Mouse (Mus musculus): ENCODE data around the gene Hook2. TPM values are rescaled to one million over a fixed set of nuclear protein-coding genes. Genes with fewer than 3 reads are reported as not detected.

The Hook2 gene
- polyA plus RNA-seq, 1 experiment from 2014 or later = 18.7 TPM

DNA sequence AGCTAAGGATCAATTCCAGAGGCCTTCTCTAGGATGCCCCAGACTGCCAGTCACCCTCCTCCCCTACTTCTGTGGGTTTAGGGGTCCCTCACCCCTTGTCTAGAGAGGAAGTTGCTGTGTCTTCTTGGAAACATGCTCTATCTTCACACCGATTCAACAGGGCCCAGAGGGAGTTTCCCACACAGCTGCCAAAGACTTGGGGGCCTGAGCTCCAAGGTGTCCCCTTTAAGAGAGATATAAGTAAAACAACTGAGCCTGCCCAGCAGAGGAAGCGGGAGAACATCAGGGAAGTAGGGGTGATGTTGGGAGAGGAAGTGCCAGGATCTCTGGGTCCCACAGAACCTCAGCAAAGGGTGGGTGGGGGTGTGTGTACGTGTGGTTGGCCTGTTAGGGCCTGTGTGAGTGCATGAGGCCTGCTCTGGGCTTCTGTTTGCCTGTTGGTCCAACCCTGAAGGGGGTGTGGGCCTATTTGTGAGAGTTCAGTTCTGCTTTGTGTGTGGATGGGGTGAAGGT is 7.8 kb upstream of the Hook2 start:
- 73% methylated on average over 3 of the region's 3 CpGs for WGBS
- Histone ChIP-seq H3K9ac (ENCODE audit: low read depth, low read length) (no peak overlapping the region), H3K4me2 (replicated peaks; ENCODE audit: low read depth, low read length) (no peak overlapping the region), H3K36me3 (ENCODE audit: control insufficient read depth, insufficient read depth, low read length) (no peaks in the 10 kb centered on the region), H3K9me3 (ENCODE audit: control insufficient read depth, low read length) (no peaks in the 10 kb centered on the region), H3K27ac (ENCODE audit: low read depth, low read length) (no peak overlapping the region), H3K27me3 (ENCODE audit: control insufficient read depth, insufficient read depth, low read length) (no peaks in the 10 kb centered on the region), H3K4me1 (ENCODE audit: control insufficient read depth, insufficient read depth, low read length) (peaks cover 63% of the 10 kb centered on the region), H3K4me3 (ENCODE audit: low read length) (no peak overlapping the region)
- no peak for ATAC-seq (ENCODE audit: low FRiP score, low TSS enrichment)

DNA sequence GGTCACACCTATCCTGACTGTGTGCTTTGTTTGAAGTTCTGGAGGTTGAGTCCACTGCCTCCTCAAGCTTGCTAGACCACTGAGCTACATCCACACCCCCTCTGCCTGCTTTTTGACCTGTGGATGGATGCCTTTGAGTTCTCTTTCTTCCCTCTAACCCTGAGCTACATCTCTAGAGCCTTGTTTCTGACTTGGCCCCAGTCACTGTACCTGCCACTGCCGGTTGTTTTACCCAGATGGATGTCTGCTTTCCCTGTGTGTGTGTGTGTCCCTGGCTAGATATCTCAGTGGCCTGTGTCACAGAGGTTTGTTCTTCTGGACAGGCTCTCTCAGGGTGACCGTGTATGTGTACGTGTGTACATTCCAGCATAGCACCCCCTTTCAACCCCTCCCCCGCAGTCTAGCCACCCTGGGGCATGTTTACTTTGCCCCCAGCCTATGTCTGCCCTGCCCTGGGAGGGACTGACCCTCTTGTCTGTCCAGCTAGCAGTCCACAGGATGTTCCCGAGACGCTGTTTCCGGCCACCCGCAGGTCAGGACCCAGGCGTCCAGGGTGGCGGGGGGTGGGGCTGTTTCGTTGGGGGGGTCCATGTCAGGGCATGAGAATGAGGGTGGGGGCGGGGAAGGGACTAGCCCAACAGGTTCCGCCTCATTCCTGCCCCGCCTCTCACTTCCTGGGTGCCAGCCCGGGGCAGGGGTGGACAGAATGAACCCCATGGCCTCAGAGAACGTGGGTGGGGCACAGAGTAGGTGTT is 5.9 kb upstream of the Hook2 start:
- WGBS = 3% methylated on average over 15 of the region's 16 CpGs

DNA sequence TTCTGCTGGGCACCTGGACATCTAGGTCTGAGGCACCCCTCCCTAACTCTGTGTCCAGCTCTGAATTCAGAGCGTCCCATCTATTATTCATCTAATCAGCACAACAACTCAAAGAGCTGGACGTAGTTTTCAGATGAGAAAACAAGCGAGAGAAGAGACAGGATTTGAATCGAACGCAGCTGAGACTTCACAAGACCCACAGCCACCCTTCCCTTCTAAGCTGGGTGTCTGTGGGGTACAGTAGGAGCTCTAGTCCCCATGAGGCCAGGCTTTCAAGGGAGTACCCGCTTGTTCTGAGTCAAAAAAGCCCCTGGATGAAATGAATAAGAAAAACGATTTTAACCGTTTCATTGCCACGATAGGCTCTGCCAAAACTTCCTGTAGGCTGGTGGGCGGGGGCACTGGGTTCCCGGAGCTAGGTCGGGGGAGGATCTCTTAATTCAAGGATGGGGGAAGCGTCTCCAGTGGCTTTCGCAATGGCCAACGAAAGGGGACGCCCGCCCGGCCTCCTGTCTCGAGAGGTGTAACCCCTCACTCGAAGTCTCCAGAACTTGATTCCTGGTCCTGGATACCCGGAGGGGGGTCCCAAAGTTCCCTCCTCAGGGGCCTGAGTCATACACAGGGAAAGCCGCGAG is 5.2 kb upstream of the Hook2 start:
- H3K9me3 ChIP-seq (ENCODE audit: control insufficient read depth, low read length) = no peaks in the 10 kb centered on the region
- H3K9ac ChIP-seq (ENCODE audit: low read depth, low read length) = peak overlapping the region; percentile 58
- peak overlapping the region; percentile 96 for H3K4me2 ChIP-seq (replicated peaks; ENCODE audit: low read depth, low read length)
- no peaks in the 10 kb centered on the region for H3K36me3 ChIP-seq (ENCODE audit: control insufficient read depth, insufficient read depth, low read length)
- no peak; the same call in 1 of the 2 replicates for ATAC-seq (ENCODE audit: low FRiP score, low TSS enrichment)
- H3K27ac ChIP-seq (ENCODE audit: low read depth, low read length) = peak overlapping the region; percentile 74; the same call in 1 of the 2 replicates
- under 1% methylated on average over 23 of the region's 23 CpGs for WGBS
- H3K4me3 ChIP-seq (ENCODE audit: low read length) = peak overlapping the region; percentile 48
- no peaks in the 10 kb centered on the region for H3K27me3 ChIP-seq (ENCODE audit: control insufficient read depth, insufficient read depth, low read length)
- peaks cover 53% of the 10 kb centered on the region for H3K4me1 ChIP-seq (ENCODE audit: control insufficient read depth, insufficient read depth, low read length)

More for the DNA sequence above, 5.9 kb upstream of the Hook2 start:
- no peaks in the 10 kb centered on the region for H3K27me3 ChIP-seq (ENCODE audit: control insufficient read depth, insufficient read depth, low read length)
- no peaks in the 10 kb centered on the region for H3K9me3 ChIP-seq (ENCODE audit: control insufficient read depth, low read length)
- peak overlapping the region; percentile 74; the same call in 1 of the 2 replicates for H3K27ac ChIP-seq (ENCODE audit: low read depth, low read length)
- peak overlapping the region; percentile 48 for H3K4me3 ChIP-seq (ENCODE audit: low read length)
- H3K4me2 ChIP-seq (replicated peaks; ENCODE audit: low read depth, low read length) = peak overlapping the region; percentile 96
- H3K9ac ChIP-seq (ENCODE audit: low read depth, low read length) = peak overlapping the region; percentile 58; the same call in 1 of the 2 replicates
- peaks cover 52% of the 10 kb centered on the region for H3K4me1 ChIP-seq (ENCODE audit: control insufficient read depth, insufficient read depth, low read length)
- no peak for ATAC-seq (ENCODE audit: low FRiP score, low TSS enrichment)
- H3K36me3 ChIP-seq (ENCODE audit: control insufficient read depth, insufficient read depth, low read length) = no peaks in the 10 kb centered on the region

DNA sequence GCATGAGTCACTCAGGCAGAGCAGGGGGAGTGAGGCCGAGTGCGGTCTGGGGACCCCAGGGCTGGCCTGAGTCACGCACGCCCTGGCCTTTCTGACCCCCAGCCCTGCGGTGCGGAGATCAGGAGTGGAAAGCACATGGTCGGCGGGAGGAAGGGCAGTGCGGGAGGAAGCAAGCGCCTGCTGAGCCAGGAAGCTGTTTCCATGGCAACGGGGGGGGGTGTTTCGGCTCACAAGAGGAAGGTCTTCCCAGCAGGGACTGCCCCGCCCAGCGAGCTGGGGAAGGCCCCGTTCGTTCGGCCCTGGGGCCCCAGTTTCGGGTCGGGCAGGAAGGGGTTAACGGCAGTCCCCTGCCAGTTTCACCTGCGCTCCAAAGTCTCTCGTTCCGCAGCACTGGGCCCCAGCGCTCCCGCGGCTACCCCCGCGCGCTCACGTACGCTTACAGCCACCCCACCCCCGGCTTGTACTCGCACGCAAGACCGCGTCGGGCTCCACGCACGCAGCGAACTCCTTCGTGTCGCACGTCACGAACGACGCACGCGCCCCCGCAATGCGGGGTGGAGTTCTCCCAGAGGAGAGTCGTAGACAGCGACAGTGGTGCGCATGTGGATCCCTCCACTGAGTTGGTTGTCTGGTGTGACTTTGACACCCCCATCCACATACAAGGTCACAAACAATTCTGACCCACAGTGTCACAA is 4.6 kb upstream of the Hook2 start:
- H3K4me2 ChIP-seq (replicated peaks; ENCODE audit: low read depth, low read length) = peak overlapping the region; percentile 96
- ATAC-seq (ENCODE audit: low FRiP score, low TSS enrichment) = peak; percentile 46
- no peaks in the 10 kb centered on the region for H3K36me3 ChIP-seq (ENCODE audit: control insufficient read depth, insufficient read depth, low read length)
- H3K4me1 ChIP-seq (ENCODE audit: control insufficient read depth, insufficient read depth, low read length) = peaks cover 47% of the 10 kb centered on the region
- under 1% methylated on average over 52 of the region's 53 CpGs for WGBS
- peak overlapping the region; percentile 58 for H3K9ac ChIP-seq (ENCODE audit: low read depth, low read length)
- H3K27me3 ChIP-seq (ENCODE audit: control insufficient read depth, insufficient read depth, low read length) = no peaks in the 10 kb centered on the region
- peak overlapping the region; percentile 48 for H3K4me3 ChIP-seq (ENCODE audit: low read length)
- H3K27ac ChIP-seq (ENCODE audit: low read depth, low read length) = peak overlapping the region; percentile 74
- H3K9me3 ChIP-seq (ENCODE audit: control insufficient read depth, low read length) = no peaks in the 10 kb centered on the region

DNA sequence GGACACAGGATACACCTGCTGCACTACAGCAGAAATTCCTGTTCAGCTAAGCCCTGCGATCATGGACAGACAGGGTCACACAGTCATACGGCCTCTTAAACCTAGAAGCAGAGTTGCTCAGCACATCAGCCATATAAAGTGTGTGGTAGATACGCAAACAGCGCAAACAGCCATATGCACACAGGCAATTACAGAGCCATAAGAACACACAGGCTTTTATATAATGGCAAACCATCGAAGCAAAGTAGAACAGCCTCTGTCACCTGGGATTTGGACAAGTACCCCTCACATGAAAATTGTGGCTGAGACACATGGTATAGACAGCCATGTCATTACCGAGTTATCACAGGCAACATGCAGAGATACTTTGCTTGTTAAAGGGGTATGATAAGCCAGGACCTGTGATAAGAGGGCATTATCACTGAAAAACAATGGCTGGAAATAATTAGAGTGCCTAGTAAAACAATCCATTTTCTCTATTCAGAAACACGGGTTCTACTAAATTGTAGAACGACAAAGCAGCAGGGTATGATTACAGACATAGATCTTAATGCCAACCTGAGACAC is 3.9 kb upstream of the Hook2 start:
- peak overlapping the region; percentile 96 for H3K4me2 ChIP-seq (replicated peaks; ENCODE audit: low read depth, low read length)
- peak overlapping the region; percentile 48 for H3K4me3 ChIP-seq (ENCODE audit: low read length)
- no peaks in the 10 kb centered on the region for H3K27me3 ChIP-seq (ENCODE audit: control insufficient read depth, insufficient read depth, low read length)
- peak overlapping the region; percentile 74 for H3K27ac ChIP-seq (ENCODE audit: low read depth, low read length)
- peaks cover 41% of the 10 kb centered on the region for H3K4me1 ChIP-seq (ENCODE audit: control insufficient read depth, insufficient read depth, low read length)
- H3K36me3 ChIP-seq (ENCODE audit: control insufficient read depth, insufficient read depth, low read length) = no peaks in the 10 kb centered on the region
- no peak for ATAC-seq (ENCODE audit: low FRiP score, low TSS enrichment)
- H3K9me3 ChIP-seq (ENCODE audit: control insufficient read depth, low read length) = no peaks in the 10 kb centered on the region
- peak overlapping the region; percentile 58; the same call in 1 of the 2 replicates for H3K9ac ChIP-seq (ENCODE audit: low read depth, low read length)
- 38% methylated on average over 8 of the region's 8 CpGs for WGBS

DNA sequence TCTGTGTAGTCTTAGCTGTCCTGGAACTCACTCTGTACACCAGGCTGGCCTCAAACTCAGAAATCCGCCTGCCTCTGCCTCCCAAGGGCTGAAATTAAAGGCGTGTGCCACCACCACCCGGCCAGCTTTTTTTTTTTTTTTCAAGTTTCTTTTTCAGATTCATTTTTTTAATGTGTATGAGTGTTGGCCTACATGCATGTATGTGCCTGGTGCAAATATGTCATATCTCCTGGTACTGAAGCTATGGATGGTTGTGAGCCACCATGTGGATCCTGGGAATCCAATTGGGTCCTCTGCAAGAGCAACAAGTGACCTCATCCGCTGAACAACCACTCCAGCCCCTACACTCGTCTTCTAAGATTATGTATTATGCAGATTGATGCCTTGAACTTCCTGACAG is 3.0 kb upstream of the Hook2 start:
- H3K27me3 ChIP-seq (ENCODE audit: control insufficient read depth, insufficient read depth, low read length) = no peaks in the 10 kb centered on the region
- WGBS = 86% methylated on average over 5 of the region's 5 CpGs
- no peaks in the 10 kb centered on the region for H3K9me3 ChIP-seq (ENCODE audit: control insufficient read depth, low read length)
- H3K36me3 ChIP-seq (ENCODE audit: control insufficient read depth, insufficient read depth, low read length) = no peaks in the 10 kb centered on the region
- no peak overlapping the region for H3K9ac ChIP-seq (ENCODE audit: low read depth, low read length)
- H3K27ac ChIP-seq (ENCODE audit: low read depth, low read length) = no peak overlapping the region
- no peak overlapping the region for H3K4me2 ChIP-seq (replicated peaks; ENCODE audit: low read depth, low read length)
- H3K4me3 ChIP-seq (ENCODE audit: low read length) = no peak overlapping the region
- H3K4me1 ChIP-seq (ENCODE audit: control insufficient read depth, insufficient read depth, low read length) = peaks cover 33% of the 10 kb centered on the region
- ATAC-seq (ENCODE audit: low FRiP score, low TSS enrichment) = no peak

DNA sequence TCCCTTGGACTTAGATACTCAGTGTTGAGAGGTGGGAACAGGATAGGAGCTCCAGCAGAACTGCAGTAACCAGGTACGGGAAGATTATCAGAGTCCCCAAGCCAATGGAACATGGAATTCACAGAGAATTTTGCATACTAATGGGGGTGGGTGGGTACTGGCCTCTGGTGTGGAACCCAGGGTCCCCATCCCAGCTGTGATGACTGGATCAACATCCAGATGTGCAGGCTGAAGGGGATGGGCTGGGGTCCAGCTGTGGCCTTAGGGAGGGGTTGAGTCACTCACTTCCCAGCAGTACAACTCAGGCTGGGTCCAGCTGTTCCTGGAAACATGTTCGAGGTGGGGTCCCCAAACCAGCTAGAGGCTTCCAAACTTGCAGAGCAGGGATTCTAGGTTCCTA is 2.5 kb upstream of the Hook2 start:
- Histone ChIP-seq H3K4me1 (ENCODE audit: control insufficient read depth, insufficient read depth, low read length) (peaks cover 30% of the 10 kb centered on the region), H3K4me3 (ENCODE audit: low read length) (no peak overlapping the region), H3K27ac (ENCODE audit: low read depth, low read length) (no peak overlapping the region), H3K36me3 (ENCODE audit: control insufficient read depth, insufficient read depth, low read length) (no peaks in the 10 kb centered on the region), H3K9me3 (ENCODE audit: control insufficient read depth, low read length) (no peaks in the 10 kb centered on the region), H3K9ac (ENCODE audit: low read depth, low read length) (no peak overlapping the region), H3K4me2 (replicated peaks; ENCODE audit: low read depth, low read length) (no peak overlapping the region), H3K27me3 (ENCODE audit: control insufficient read depth, insufficient read depth, low read length) (no peaks in the 10 kb centered on the region)
- no peak for ATAC-seq (ENCODE audit: low FRiP score, low TSS enrichment)
- WGBS = 64% methylated on average over 2 of the region's 2 CpGs

DNA sequence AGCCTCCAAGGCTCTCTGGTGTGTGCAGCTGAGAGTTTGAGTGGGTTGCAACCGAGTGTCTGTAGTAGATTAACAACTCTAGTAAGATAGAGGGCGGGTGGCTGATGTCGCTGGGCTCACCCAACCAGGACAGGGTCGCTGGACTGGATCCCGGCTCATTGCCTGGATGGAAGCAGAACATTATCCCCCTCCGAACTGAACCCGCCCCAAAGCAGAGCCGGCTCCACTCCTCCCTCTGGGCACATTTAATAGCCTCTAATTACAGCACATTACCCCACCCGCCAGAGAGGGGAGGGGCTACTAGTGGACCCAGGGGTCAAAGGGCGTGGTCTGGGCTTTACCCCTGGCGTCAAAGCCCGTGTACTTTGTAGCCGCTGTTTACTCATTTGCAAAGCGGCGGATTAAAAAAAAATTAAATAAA is 1.1 kb upstream of the Hook2 start:
- Histone ChIP-seq H3K4me1 (ENCODE audit: control insufficient read depth, insufficient read depth, low read length) (peaks cover 27% of the 10 kb centered on the region), H3K9me3 (ENCODE audit: control insufficient read depth, low read length) (no peaks in the 10 kb centered on the region), H3K4me2 (replicated peaks; ENCODE audit: low read depth, low read length) (peak overlapping the region; percentile 88), H3K9ac (ENCODE audit: low read depth, low read length) (peak overlapping the region; percentile 37; the same call in 1 of the 2 replicates), H3K27ac (ENCODE audit: low read depth, low read length) (peak overlapping the region; percentile 47; the same call in 1 of the 2 replicates), H3K36me3 (ENCODE audit: control insufficient read depth, insufficient read depth, low read length) (no peaks in the 10 kb centered on the region), H3K27me3 (ENCODE audit: control insufficient read depth, insufficient read depth, low read length) (no peaks in the 10 kb centered on the region), H3K4me3 (ENCODE audit: low read length) (peak overlapping the region; percentile 25)
- ATAC-seq (ENCODE audit: low FRiP score, low TSS enrichment) = no peak
- 4% methylated on average over 15 of the region's 15 CpGs for WGBS
